Mouse (Mus musculus) left cerebral cortex, postnatal 14 days (tissue): Measurements from ENCODE around the gene Suco. TPM values are rescaled to one million over a fixed set of nuclear protein-coding genes. Genes with fewer than 3 reads are reported as not detected.

Experiments used
- DNase-seq, 2 experiments: peaks; one replicate each; pipeline ENCODE4 v3.0.0; 2021 to 2022; ENCODE audit warnings: low spot score in 2 of 2, mixed read lengths in 1 of 2
- intact Hi-C: fragments of 180-260 bp; cut with DNase I; formaldehyde crosslinking; loops from one replicate; pipeline ENCODE4 v1.15.1; 2025
- total RNA-seq, 2 experiments: library from RNA; stranded (reverse); gene quantifications; 2 replicates each; pipeline ENCODE4 v1.2.3; 2021

Gene Suco
- total RNA-seq, 2 experiments from 2014 or later, result 38.9 to 40.2 TPM

GRCm38 (mm10) chr1:161794447-161795211 is 81.9 kb downstream of the Suco start:
- no peak for DNase-seq
- intact Hi-C loops, result no loop called here

DNA sequence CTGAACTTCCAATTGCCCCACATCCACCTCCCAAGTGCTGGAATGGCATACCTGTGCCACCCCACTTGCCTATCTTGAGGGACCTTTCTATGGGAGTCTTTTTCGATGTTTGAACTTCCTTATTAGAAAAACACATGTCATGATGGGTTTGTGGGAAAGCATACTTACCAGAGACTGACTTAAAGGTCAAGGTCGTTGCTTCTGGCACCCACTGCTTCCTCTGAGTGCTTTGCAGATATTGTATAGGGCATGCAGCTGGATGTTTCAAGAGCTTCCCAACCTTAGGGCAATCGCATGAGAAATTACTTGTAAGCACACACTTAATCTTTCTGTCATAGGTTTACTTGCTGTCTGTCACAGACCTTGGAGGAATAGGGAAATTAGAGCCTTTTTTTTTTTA is 83.2 kb downstream of the Suco start:
- DNase-seq, result no peak
- intact Hi-C loops, result no loop called here

DNA sequence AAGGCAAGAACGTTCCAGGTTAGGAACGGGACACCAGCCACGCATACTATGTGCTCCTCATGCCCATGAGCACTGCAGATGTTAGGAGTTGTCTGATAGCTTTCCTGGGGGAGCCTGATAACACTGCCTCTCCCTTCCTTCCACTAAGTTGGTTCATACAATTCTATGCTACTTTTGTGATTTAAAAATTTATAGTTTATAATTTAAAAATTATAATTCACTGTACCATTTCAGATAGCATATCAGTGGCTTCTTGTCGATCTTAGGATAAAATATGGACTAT is 83.9 kb downstream of the Suco start:
- intact Hi-C loops, result no loop called here
- DNase-seq, result no peak

DNA sequence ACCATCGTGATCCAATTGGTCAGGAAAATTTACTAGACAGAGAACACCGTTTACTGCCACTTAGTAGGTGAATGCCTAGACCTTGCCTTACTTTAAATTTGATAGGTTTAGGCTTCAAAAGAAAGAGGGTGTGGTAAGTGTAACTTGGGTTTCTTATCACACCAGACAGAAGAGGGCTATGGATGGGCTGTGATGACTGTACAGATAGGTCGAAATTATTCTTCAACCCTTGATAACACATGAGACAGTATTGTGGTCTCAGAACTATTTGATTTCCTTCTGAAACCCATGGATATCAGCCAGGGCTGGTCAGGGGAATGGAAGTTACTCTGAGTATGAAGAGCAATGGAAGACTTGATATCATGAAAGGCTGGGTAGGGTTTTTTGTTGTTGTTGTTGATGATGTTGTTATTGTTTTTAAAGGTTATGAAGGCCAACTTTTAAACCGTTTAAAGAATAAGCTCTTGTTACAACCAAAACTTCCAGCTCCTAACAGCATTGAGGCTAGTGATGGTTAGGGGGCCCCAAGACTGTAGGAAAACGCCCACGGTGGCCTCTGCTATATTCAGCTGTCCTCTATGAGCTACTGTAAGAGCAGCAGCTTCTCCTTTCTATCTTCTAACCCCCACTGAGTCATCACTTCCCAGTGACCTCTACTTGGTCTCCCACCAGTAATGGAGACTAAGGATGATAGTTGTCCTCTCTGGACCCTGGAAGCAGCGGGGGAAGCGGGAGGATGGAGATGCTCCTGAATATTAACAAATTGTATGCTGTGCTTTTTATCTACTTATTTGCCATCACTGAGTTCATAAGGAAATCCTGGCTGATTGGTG is 84.4 kb downstream of the Suco start:
- DNase-seq, result no peak
- intact Hi-C loops, result no loop called here

GRCm38 (mm10) chr1:161788339-161788738 is 88.1 kb downstream of the Suco start, which contains the start of gene Fasl:
Gene Fasl (minus strand): TSS chr1:161788495.
- intact Hi-C loops, result no loop called here

DNA sequence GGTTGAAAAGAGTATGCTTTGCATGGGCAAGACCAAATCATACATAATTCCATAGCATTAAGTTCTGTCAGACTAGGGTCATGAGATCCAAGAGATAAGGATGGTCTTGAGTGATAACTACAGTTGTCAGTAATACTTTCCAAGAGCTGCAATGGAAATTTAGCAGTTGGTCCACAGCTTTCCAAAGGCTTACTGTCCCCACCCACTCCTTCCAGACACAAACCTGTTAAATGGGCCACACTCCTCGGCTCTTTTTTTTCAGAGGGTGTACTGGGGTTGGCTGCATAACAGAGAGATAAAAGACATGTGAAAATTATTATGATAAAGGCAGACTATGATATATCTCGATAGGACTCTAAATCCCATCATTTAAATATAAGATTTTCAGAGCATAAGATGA is 93.8 kb downstream of the Suco start:
- intact Hi-C loops, result no loop called here
- no peak for DNase-seq

More at GRCm38 (mm10) chr1:161788339-161788738, 88.1 kb downstream of the Suco start, which contains the start of gene Fasl:
- no peak for DNase-seq

DNA sequence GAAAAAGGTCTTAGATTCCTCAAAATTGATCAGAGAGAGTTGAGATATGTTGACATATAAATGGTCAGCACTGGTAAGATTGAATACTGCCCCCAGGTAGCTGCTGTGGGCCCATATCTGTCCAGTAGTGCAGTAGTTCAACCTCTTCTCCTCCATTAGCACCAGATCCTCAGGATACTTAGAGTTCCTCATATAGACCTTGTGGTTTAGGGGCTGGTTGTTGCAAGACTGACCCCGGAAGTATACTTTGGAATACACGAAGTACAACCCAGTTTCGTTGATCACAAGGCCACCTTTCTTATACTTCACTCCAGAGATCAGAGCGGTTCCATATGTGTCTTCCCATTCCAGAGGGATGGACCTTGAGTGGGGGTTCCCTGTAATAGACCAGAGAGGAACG is 94.9 kb downstream of the Suco start:
- intact Hi-C loops, result no loop called here
- no peak for DNase-seq

GRCm38 (mm10) chr1:161779057-161779456 is 97.4 kb downstream of the Suco start:
- intact Hi-C loops, result no loop called here
- DNase-seq, result no peak

DNA sequence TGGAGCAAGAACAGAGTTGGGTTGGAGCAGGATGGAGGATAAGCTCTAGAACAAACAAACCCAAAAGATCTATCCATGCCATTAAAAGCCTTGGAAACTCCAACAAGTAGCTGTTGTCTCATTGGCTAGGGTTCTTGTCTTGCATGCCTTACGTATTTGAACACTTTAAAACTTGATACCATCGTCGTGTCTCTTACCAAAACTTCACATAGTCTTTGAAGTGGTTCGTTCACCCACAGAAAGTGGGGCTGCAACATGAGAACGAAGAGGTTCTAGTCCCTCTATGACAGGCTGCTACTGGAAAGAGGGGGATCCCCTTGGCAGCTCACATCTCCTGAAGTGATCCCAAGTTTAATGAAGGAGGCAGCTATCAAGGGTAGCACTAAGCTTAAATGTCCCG is 101.3 kb downstream of the Suco start:
- no peak for DNase-seq
- intact Hi-C loops, result no loop called here

DNA sequence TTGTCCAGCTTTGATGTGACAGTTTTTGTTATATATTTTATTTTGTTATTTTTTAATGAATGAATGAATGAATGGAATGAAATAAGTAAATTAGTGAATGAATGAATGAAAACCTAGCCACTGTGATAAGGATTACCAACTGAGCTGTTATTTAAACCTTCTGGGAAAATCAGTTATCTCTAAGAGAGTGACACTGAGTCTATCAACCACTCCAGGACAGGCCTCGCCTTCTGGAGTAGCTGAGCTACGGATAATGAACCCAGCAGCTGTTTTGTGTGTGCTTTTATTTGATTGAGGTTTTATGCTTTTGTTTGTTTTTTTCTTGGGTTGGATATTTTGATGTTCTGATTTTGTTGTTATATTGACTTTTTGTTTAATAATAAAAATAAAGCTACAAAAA is 105.2 kb downstream of the Suco start:
- DNase-seq, result no peak
- intact Hi-C loops, result no loop called here

DNA sequence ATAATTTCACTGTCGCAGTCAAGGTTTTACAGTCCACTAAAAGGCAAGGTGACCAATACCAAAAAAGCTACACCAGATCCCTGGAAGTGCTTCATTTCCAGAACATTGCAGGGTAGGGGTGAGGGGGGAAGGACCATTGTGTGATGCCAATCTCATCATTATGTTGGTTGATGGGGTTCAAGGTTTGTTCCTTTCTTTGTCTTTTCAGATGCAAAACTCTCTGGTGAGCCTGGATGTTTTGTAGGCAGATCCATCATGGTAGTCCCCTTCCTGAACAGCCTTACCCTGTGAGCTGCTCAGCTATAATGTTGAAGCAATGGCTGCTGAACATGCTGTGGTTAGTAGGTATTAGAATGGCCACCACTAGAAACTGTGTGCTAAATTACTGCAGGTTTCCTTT is 107.2 kb downstream of the Suco start:
- intact Hi-C loops, result no loop called here

GRCm38 (mm10) chr1:161767101-161767524 is 109.4 kb downstream of the Suco start:
- no peak for DNase-seq

More for the DNA sequence above, 107.2 kb downstream of the Suco start:
- no peak for DNase-seq

GRCm38 (mm10) chr1:161766656-161767055 is 109.8 kb downstream of the Suco start:
- no peak for DNase-seq
- intact Hi-C loops, result no loop called here

More at GRCm38 (mm10) chr1:161767101-161767524, 109.4 kb downstream of the Suco start:
- intact Hi-C loops, result no loop called here

Other genes starting within 250 kb of the Suco start
- not detected for gene Fasl, start 88.2 kb downstream of the Suco start, total RNA-seq
- gene Pigc, start 92.5 kb upstream of the Suco start, total RNA-seq, result 10 to 100 TPM; 14.7 to 16.9 TPM
- not detected for gene 4930558K02Rik, start 103.0 kb upstream of the Suco start, total RNA-seq